Mouse (Mus musculus) testis, postnatal 14 days (tissue): ENCODE measurements around the gene Gstp3.
"Not testable (repeated sequence)": the region's sequence is repeated elsewhere in the genome, so short reads cannot be mapped to it uniquely, and the experiment has no call there.

Experiments
- DNase-seq: peaks from one replicate; pipeline ENCODE4 v3.0.0; 2021; ENCODE audit warnings: low spot score

Gstp3 gene

GRCm38 (mm10) chr19:4089128-4089527, 29.8 kb upstream of the Gstp3 start:
- no peak for DNase-seq

GRCm38 (mm10) chr19:4088146-4088545, 28.8 kb upstream of the Gstp3 start:
- DNase-seq: no peak

GRCm38 (mm10) chr19:4087090-4087489, 27.7 kb upstream of the Gstp3 start:
- no peak for DNase-seq

- no peak for DNase-seq
Measured at GRCm38 (mm10) chr19:4086156-4086555, 26.8 kb upstream of the Gstp3 start.

- no peak for DNase-seq
Measured at GRCm38 (mm10) chr19:4084984-4085383, 25.6 kb upstream of the Gstp3 start.

GRCm38 (mm10) chr19:4083826-4084225, 24.5 kb upstream of the Gstp3 start:
- no peak for DNase-seq

GRCm38 (mm10) chr19:4083316-4083715, 23.9 kb upstream of the Gstp3 start:
- DNase-seq: no peak

GRCm38 (mm10) chr19:4082219-4082965, 23.0 kb upstream of the Gstp3 start:
- DNase-seq: no peak

GRCm38 (mm10) chr19:4081394-4081793, 22.0 kb upstream of the Gstp3 start, which contains the start of gene Cabp2:
Gene Cabp2, plus strand, starts transcription at chr19:4081578.
- DNase-seq: no peak

- no peak for DNase-seq
Measured at GRCm38 (mm10) chr19:4080511-4081009, 21.2 kb upstream of the Gstp3 start.

- no peak for DNase-seq
Measured at GRCm38 (mm10) chr19:4079594-4079993, 20.2 kb upstream of the Gstp3 start.

GRCm38 (mm10) chr19:4075531-4075930, 16.2 kb upstream of the Gstp3 start:
- DNase-seq: no peak

GRCm38 (mm10) chr19:4072706-4073424, 13.5 kb upstream of the Gstp3 start:
- DNase-seq: no peak

GRCm38 (mm10) chr19:4071406-4071805, 12.0 kb upstream of the Gstp3 start:
- DNase-seq: no peak

GRCm38 (mm10) chr19:4070756-4071155, 11.4 kb upstream of the Gstp3 start:
- DNase-seq: no peak

- DNase-seq: no peak
Measured at GRCm38 (mm10) chr19:4070311-4070710, 10.9 kb upstream of the Gstp3 start.

GRCm38 (mm10) chr19:4068717-4069410, 9.5 kb upstream of the Gstp3 start:
- no peak for DNase-seq

- DNase-seq: not testable (repeated sequence)
Measured at GRCm38 (mm10) chr19:4068242-4068641, 8.9 kb upstream of the Gstp3 start.

GRCm38 (mm10) chr19:4066877-4067276, 7.5 kb upstream of the Gstp3 start:
- DNase-seq: no peak

GRCm38 (mm10) chr19:4066280-4066679, 6.9 kb upstream of the Gstp3 start:
- no peak for DNase-seq

GRCm38 (mm10) chr19:4064501-4064900, 5.1 kb upstream of the Gstp3 start:
- not testable (repeated sequence) for DNase-seq

GRCm38 (mm10) chr19:4063357-4063756, 4.0 kb upstream of the Gstp3 start:
- not testable (repeated sequence) for DNase-seq
